8 mouse cellular contexts compared by ENCODE assay signal in genomic region chr11:96963580-96963979, GRCm38 (mm10). TPM values are rescaled to one million over a fixed set of nuclear protein-coding genes. Genes with fewer than 3 reads are reported as not detected.
DNase-seq lines count a peak whose midpoint lies in the region; ATAC-seq and TF ChIP-seq lines count a peak whose summit lies in the region.

No protein-coding gene starts in this region.

- H3K36me3 ChIP-seq in G1E (replicated peaks), result peaks cover 93% of the 10 kb centered on the region
- peaks cover 42% of the 10 kb centered on the region for H3K36me3 ChIP-seq in hindbrain, embryonic 13.5 days

- H3K4me2 ChIP-seq in hindbrain, embryonic 13.5 days, result no peak overlapping the region

- no peaks in the 10 kb centered on the region; the same call in 1 of the 2 replicates for H3K27me3 ChIP-seq in G1E (ENCODE audit: insufficient read depth, low read length)
- no peaks in the 10 kb centered on the region for H3K27me3 ChIP-seq in hindbrain, embryonic 13.5 days

- peak; percentile 64 for DNase-seq in G1E (ENCODE audit: low spot score)
- DNase-seq in cerebellum, adult 18-20 months, result peak; percentile 94 to 95
- DNase-seq in frontal cortex, postnatal 10 days (ENCODE audit: low spot score in 2 of 2), result peak; percentile 67 to 82
- peak; percentile 86 to 89 for DNase-seq in layer of hippocampus, postnatal 36 days
- DNase-seq in lung, postnatal 25 days (ENCODE audit: low spot score), result peak; percentile 91
- DNase-seq in retina, postnatal 1 day, result peak; percentile 85
- DNase-seq in thymus, postnatal 4 days, result peak; percentile 95

- WGBS in hindbrain, embryonic 13.5 days, result 19% methylated on average over 8 of the region's 8 CpGs

- H3K9ac ChIP-seq in hindbrain, embryonic 13.5 days, result no peak overlapping the region

- peaks cover 80% of the 10 kb centered on the region for H3K4me1 ChIP-seq in G1E (ENCODE audit: insufficient read depth, low read depth, low read length)
- H3K4me1 ChIP-seq in hindbrain, embryonic 13.5 days (replicated peaks), result peaks cover 8% of the 10 kb centered on the region; the same call in 1 of the 2 replicates

- TF ChIP-seq CTCF in G1E (IDR thresholded peaks at IDR 0.05; ENCODE audit: low read depth, low read length), result peak; percentile 72

- peak; percentile 40; the same call in 1 of the 2 replicates for ATAC-seq in G1E (ENCODE audit: extremely low read depth, insufficient number of reproducible peaks, low FRiP score, poor library complexity, severe bottlenecking)
- ATAC-seq in hindbrain, embryonic 13.5 days (ENCODE audit: low FRiP score), result peak; percentile 74

- no peak overlapping the region for H3K4me3 ChIP-seq in G1E (ENCODE audit: low read depth, low read length)
- no peak overlapping the region for H3K4me3 ChIP-seq in hindbrain, embryonic 13.5 days

- H3K27ac ChIP-seq in hindbrain, embryonic 13.5 days, result no peak overlapping the region; the same call in 1 of the 2 replicates

- no peaks in the 10 kb centered on the region for H3K9me3 ChIP-seq in G1E (replicated peaks)
- H3K9me3 ChIP-seq in hindbrain, embryonic 13.5 days, result no peaks in the 10 kb centered on the region

RNA-seq across cellular contexts. Expression of gene Sp2, which starts 19.2 kb away (rescaled TPM):
- total RNA-seq in G1E (2014; fragmentation: Nextera tagmentation), result 27.9 and 32.3 TPM in 2 replicates
- 0.99 and 1.6 TPM in 2 replicates for total RNA-seq in G1E (2017)
- polyA plus RNA-seq in G1E (2012), result 46.6 and 54.6 TPM in 2 replicates
- polyA plus RNA-seq in hindbrain, embryonic 13.5 days (2015; fragmentation: Nextera tagmentation; extraction: Ambion mirVana), result 15.9 and 17.2 TPM in 2 replicates
- 10 to 100 TPM; 12.3 to 12.6 TPM for total RNA-seq in layer of hippocampus, postnatal 36 days (2021)

RNA-seq across cellular contexts. Expression of gene Pnpo, which starts 19.8 kb away (rescaled TPM):
- total RNA-seq in G1E (2014; fragmentation: Nextera tagmentation) (119 and 123 TPM in 2 replicates), G1E (2017) (298 and 340 TPM in 2 replicates)
- 64.1 and 97.1 TPM in 2 replicates for polyA plus RNA-seq in G1E (2012)
- 20.5 and 22.6 TPM in 2 replicates for polyA plus RNA-seq in hindbrain, embryonic 13.5 days (2015; fragmentation: Nextera tagmentation; extraction: Ambion mirVana)
- 10 to 100 TPM; 29.8 to 34.5 TPM for total RNA-seq in layer of hippocampus, postnatal 36 days (2021)

RNA-seq across cellular contexts. Expression of gene Prr15l, which starts 35.7 kb away (rescaled TPM):
- total RNA-seq in G1E (2014; fragmentation: Nextera tagmentation) (not detected in 2 replicates), G1E (2017) (0.05 and 0.17 TPM in 2 replicates)
- polyA plus RNA-seq in G1E (2012), result 0.11 and 0.17 TPM in 2 replicates
- 0.29 and 0.43 TPM in 2 replicates for polyA plus RNA-seq in hindbrain, embryonic 13.5 days (2015; fragmentation: Nextera tagmentation; extraction: Ambion mirVana)
- not detected for total RNA-seq in layer of hippocampus, postnatal 36 days (2021)

RNA-seq across cellular contexts. Expression of gene Cdk5rap3, which starts 47.3 kb away (rescaled TPM):
- total RNA-seq in G1E (2014; fragmentation: Nextera tagmentation), result 30.6 and 31.7 TPM in 2 replicates
- 51.3 and 59.3 TPM in 2 replicates for total RNA-seq in G1E (2017)
- polyA plus RNA-seq in G1E (2012), result 63.6 TPM in 2 replicates
- polyA plus RNA-seq in hindbrain, embryonic 13.5 days (2015; fragmentation: Nextera tagmentation; extraction: Ambion mirVana), result 92.9 and 100 TPM in 2 replicates
- total RNA-seq in layer of hippocampus, postnatal 36 days (2021), result 10 to 100 TPM; 32.8 to 34.0 TPM

RNA-seq across cellular contexts. Expression of gene Sp6, which starts 49.6 kb away (rescaled TPM):
- total RNA-seq in G1E (2014; fragmentation: Nextera tagmentation) (not detected in 2 replicates), G1E (2017) (0.05 and 0.12 TPM in 2 replicates)
- 0.01 TPM in 1 of 2 replicates, not detected in the other for polyA plus RNA-seq in G1E (2012)
- polyA plus RNA-seq in hindbrain, embryonic 13.5 days (2015; fragmentation: Nextera tagmentation; extraction: Ambion mirVana), result 0.10 and 0.29 TPM in 2 replicates
- 1 to 10 TPM in 1 of 2 experiments, under 1 TPM in 1; 0.78 to 1.2 TPM for total RNA-seq in layer of hippocampus, postnatal 36 days (2021)
